8 mouse cellular contexts compared by ENCODE assay signal in the genomic region with DNA sequence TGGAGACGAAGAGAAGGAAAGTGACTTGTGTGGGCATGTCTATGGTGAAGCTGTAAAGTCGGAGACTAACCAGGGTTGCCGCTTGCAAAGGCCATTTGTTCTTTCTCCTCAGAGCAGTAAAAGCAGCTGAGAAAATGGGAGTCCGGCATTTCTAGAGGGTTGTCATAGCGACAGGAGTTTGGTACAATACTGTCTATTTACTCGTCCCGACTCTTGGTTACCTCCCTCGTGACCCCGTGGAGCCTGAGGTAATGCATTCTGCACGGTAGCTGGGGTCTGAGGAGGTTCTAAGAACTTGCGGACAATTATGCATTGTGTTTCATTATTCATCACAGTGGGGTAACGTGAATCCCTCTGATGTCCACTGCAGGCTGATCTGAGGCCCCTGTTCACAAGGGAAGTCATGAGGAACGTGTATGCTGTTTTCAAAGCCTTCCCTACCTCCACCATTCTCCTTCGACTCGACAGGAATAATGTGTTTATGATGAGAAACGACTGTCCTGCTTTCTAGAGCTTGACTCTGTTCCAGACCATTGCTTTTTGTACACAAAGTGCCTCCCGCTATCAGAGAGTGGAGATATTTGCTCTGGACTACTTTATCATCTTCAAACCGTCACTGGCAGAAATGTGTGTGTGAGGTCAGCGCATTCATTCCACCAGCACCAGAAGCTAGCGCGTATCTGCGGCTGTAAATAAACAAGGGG. TPM values are rescaled to one million over a fixed set of nuclear protein-coding genes. Genes with fewer than 3 reads are reported as not detected.
DNase-seq lines count a peak whose midpoint lies in the region; ATAC-seq and TF ChIP-seq lines count a peak whose summit lies in the region.

No protein-coding gene starts in this region.

- ATAC-seq in forebrain, embryonic 13.5 days = peak; percentile 85
- ATAC-seq in hindbrain, embryonic 13.5 days (ENCODE audit: low FRiP score) = peak; percentile 95
- ATAC-seq in megakaryocyte, adult 5-6 weeks (ENCODE audit: poor library complexity, severe bottlenecking) = 0 out of 2 replicates have a peak, but pooled peaks have one; percentile 9
- peak; percentile 74 for ATAC-seq in stomach, postnatal 0 days (ENCODE audit: low FRiP score, low TSS enrichment)

- H3K27ac ChIP-seq in forebrain, embryonic 13.5 days = peak overlapping the region; percentile 36
- H3K27ac ChIP-seq in hindbrain, embryonic 13.5 days = peak overlapping the region; percentile 81
- H3K27ac ChIP-seq in left cerebral cortex, adult 2 months = no peak overlapping the region
- 0 out of 2 replicates have a peak overlapping the region, but pooled peaks have one; percentile 13 for H3K27ac ChIP-seq in stomach, postnatal 0 days (replicated peaks)

- no peak for TF ChIP-seq CTCF in left cerebral cortex, adult 2 months (IDR thresholded peaks at IDR 0.05)
- TF ChIP-seq CTCF in stomach, postnatal 0 days (IDR thresholded peaks at IDR 0.05; ENCODE audit: low read depth) = no peak

- intact Hi-C loops in left cerebral cortex, adult 2 months (cut with DNase I) = loop anchor here (5.0 kb wide), 1 partner anchor 128 kb away; no protein-coding TSS in a partner anchor

- H3K4me2 ChIP-seq in forebrain, embryonic 13.5 days = peak overlapping the region; percentile 62
- peak overlapping the region; percentile 61 for H3K4me2 ChIP-seq in hindbrain, embryonic 13.5 days
- peak overlapping the region; percentile 54 for H3K4me2 ChIP-seq in stomach, postnatal 0 days (replicated peaks; ENCODE audit: low read depth)

- peak; percentile 5 to 14 for DNase-seq in layer of hippocampus, adult 18-20 months (ENCODE audit: low spot score in 2 of 2)
- DNase-seq in layer of hippocampus, adult 9-11 months = no peak
- peak in 1 of 2 experiments; percentile 11 for DNase-seq in left cerebral cortex, adult 2 months (ENCODE audit: extremely low spot score in 1 of 2, low spot score in 2 of 2)
- no peak for DNase-seq in stomach, postnatal 0 days (ENCODE audit: low spot score)
- DNase-seq in thymus, postnatal 10 days (ENCODE audit: low spot score in 2 of 2) = no peak

- H3K9me3 ChIP-seq in forebrain, embryonic 13.5 days (replicated peaks) = no peaks in the 10 kb centered on the region
- no peaks in the 10 kb centered on the region for H3K9me3 ChIP-seq in hindbrain, embryonic 13.5 days
- H3K9me3 ChIP-seq in stomach, postnatal 0 days (ENCODE audit: control insufficient read depth, low read length) = no peaks in the 10 kb centered on the region

- no peaks in the 10 kb centered on the region for H3K27me3 ChIP-seq in forebrain, embryonic 13.5 days
- H3K27me3 ChIP-seq in hindbrain, embryonic 13.5 days = no peaks in the 10 kb centered on the region
- H3K27me3 ChIP-seq in stomach, postnatal 0 days (ENCODE audit: control insufficient read depth, insufficient read depth, low read length) = no peaks in the 10 kb centered on the region

- WGBS in forebrain, embryonic 13.5 days = 6% methylated on average over 22 of the region's 22 CpGs
- 4% methylated on average over 22 of the region's 22 CpGs for WGBS in hindbrain, embryonic 13.5 days
- 9% methylated on average over 22 of the region's 22 CpGs for WGBS in stomach, postnatal 0 days

- peak overlapping the region; percentile 34 for H3K4me3 ChIP-seq in forebrain, embryonic 13.5 days
- H3K4me3 ChIP-seq in hindbrain, embryonic 13.5 days = peak overlapping the region; percentile 35
- H3K4me3 ChIP-seq in left cerebral cortex, adult 2 months = peak overlapping the region; percentile 30
- peak overlapping the region; percentile 22 for H3K4me3 ChIP-seq in stomach, postnatal 0 days (ENCODE audit: low read depth, low read length)

- peaks cover 14% of the 10 kb centered on the region for H3K4me1 ChIP-seq in forebrain, embryonic 13.5 days
- H3K4me1 ChIP-seq in hindbrain, embryonic 13.5 days (replicated peaks) = peaks cover 11% of the 10 kb centered on the region
- H3K4me1 ChIP-seq in stomach, postnatal 0 days (replicated peaks; ENCODE audit: control insufficient read depth, insufficient read depth) = no peaks in the 10 kb centered on the region; the same call in 1 of the 2 replicates

- TF ChIP-seq EP300 in stomach, postnatal 0 days (optimal IDR thresholded peaks at IDR 0.05) = no peak

- peak overlapping the region; percentile 46 for H3K9ac ChIP-seq in forebrain, embryonic 13.5 days
- H3K9ac ChIP-seq in hindbrain, embryonic 13.5 days = peak overlapping the region; percentile 60
- no peak overlapping the region for H3K9ac ChIP-seq in stomach, postnatal 0 days (ENCODE audit: low read length)

- no peaks in the 10 kb centered on the region for H3K36me3 ChIP-seq in forebrain, embryonic 13.5 days (ENCODE audit: poor library complexity, severe bottlenecking)
- no peaks in the 10 kb centered on the region for H3K36me3 ChIP-seq in hindbrain, embryonic 13.5 days
- H3K36me3 ChIP-seq in stomach, postnatal 0 days (ENCODE audit: control insufficient read depth, insufficient read depth, low read length) = no peaks in the 10 kb centered on the region

RNA-seq across cellular contexts. Expression of a gene that starts 55.1 kb away (rescaled TPM):
- total RNA-seq in layer of hippocampus, adult 18-20 months (2021) = 10 to 100 TPM; 32.0 to 36.1 TPM
- polyA plus RNA-seq in forebrain, embryonic 13.5 days (2015; fragmentation: Nextera tagmentation; extraction: Ambion mirVana) = 61.9 and 66.5 TPM in 2 replicates
- 134 and 147 TPM in 2 replicates for polyA plus RNA-seq in hindbrain, embryonic 13.5 days (2015; fragmentation: Nextera tagmentation; extraction: Ambion mirVana)
- total RNA-seq in left cerebral cortex, adult 2 months (2021) = 10 to 100 TPM; 26.9 to 33.1 TPM
- 3.1 and 4.8 TPM in 2 replicates for total RNA-seq in megakaryocyte, adult 5-6 weeks (2015)
- 2.8 and 4.1 TPM in 2 replicates for total RNA-seq in megakaryocyte, adult 5-6 weeks (2017)
- polyA plus RNA-seq in stomach, postnatal 0 days (2015; fragmentation: Nextera tagmentation; extraction: Ambion mirVana) = 43.8 and 53.7 TPM in 2 replicates

Comparison
In these comparisons a context has a peak if more than half of its experiments do, and no peak if none do; other contexts are left out.
1. DNase-seq: peak in layer of hippocampus, adult 18-20 months (2 of 2); none in layer of hippocampus, adult 9-11 months (single experiment), stomach, postnatal 0 days (single experiment) and thymus, postnatal 10 days (0 of 2).
2. ATAC-seq: peak in every context shown above with its lines; median percentile 95 in hindbrain, embryonic 13.5 days; 85 in forebrain, embryonic 13.5 days; 74 in stomach, postnatal 0 days; 9 in megakaryocyte, adult 5-6 weeks.
3. RNA of a gene that starts 55.1 kb away (total RNA-seq): 32.0 to 36.1 TPM in layer of hippocampus, adult 18-20 months and 26.9 to 33.1 TPM in left cerebral cortex, adult 2 months; 2.8 to 4.8 TPM in megakaryocyte, adult 5-6 weeks; every median in the first group is over 4 times any median in the second.
4. Peak in every context shown above with its lines, with median percentiles within 50 percentile points of each other: H3K4me2 ChIP-seq and H3K4me3 ChIP-seq.